Mouse (Mus musculus) embryonic fibroblast, embryonic 13.5 days (primary cell): ENCODE data around the gene Itih2.

Source experiments
- CTCF ChIP-seq: IDR thresholded peaks from 2 replicates; pipeline ENCODE4 v1.5.1; 2011; ENCODE audit warnings: mild to moderate bottlenecking, control low read depth, low read length, moderate library complexity, borderline replicate concordance; ENCODE audit not compliant: insufficient read depth
- POLR2A ChIP-seq: IDR thresholded peaks from 2 replicates; pipeline ENCODE4 v1.6.1; 2011; ENCODE audit warnings: low read depth, mild to moderate bottlenecking, control low read depth, low read length, moderate library complexity

- TF ChIP-seq CTCF (no peak), POLR2A (no peak)
These were observed 932 bp upstream of the Itih2 start for GRCm38 (mm10) chr2:10132128-10132527.
